Mouse (Mus musculus): ENCODE measurements around the gene Pipox. TPM values are rescaled to one million over a fixed set of nuclear protein-coding genes. Genes with fewer than 3 reads are reported as not detected.

The Pipox gene
- total RNA-seq, 1 experiment from 2014 or later, result 4.6 TPM

GRCm38 (mm10) chr11:77908468-77908867 is 14.6 kb upstream of the Pipox start:
- no peak for DNase-seq

GRCm38 (mm10) chr11:77906747-77907174 is 12.9 kb upstream of the Pipox start:
- DNase-seq, result no peak

- DNase-seq, result no peak
These were observed 12.3 kb upstream of the Pipox start for GRCm38 (mm10) chr11:77906097-77906687.

GRCm38 (mm10) chr11:77904707-77905106 is 10.8 kb upstream of the Pipox start:
- no peak for DNase-seq

GRCm38 (mm10) chr11:77903761-77904160 is 9.9 kb upstream of the Pipox start:
- DNase-seq, result no peak

GRCm38 (mm10) chr11:77901775-77902355 is 8.0 kb upstream of the Pipox start:
- DNase-seq, result no peak

- no peak for DNase-seq
These were observed 7.5 kb upstream of the Pipox start for GRCm38 (mm10) chr11:77901366-77901765.

GRCm38 (mm10) chr11:77900696-77901095 is 6.8 kb upstream of the Pipox start:
- no peak for DNase-seq

- no peak for DNase-seq
These were observed 6.3 kb upstream of the Pipox start for GRCm38 (mm10) chr11:77900187-77900586.

GRCm38 (mm10) chr11:77896820-77897805 is 3.2 kb upstream of the Pipox start:
- DNase-seq, result peak; percentile 28

- DNase-seq, result no peak
These were observed 2.6 kb upstream of the Pipox start for GRCm38 (mm10) chr11:77896480-77896819.

GRCm38 (mm10) chr11:77896011-77896410 is 2.1 kb upstream of the Pipox start:
- DNase-seq, result no peak

- no peak for DNase-seq
These were observed 1.1 kb upstream of the Pipox start for GRCm38 (mm10) chr11:77894967-77895366.

GRCm38 (mm10) chr11:77893283-77893682 is 613 bp downstream of the Pipox start:
- no peak for DNase-seq

- no peak for DNase-seq
These were observed 1.0 kb downstream of the Pipox start for GRCm38 (mm10) chr11:77892883-77893282.

- DNase-seq, result no peak
These were observed 3.1 kb downstream of the Pipox start for GRCm38 (mm10) chr11:77890648-77891258.

- no peak for DNase-seq
These were observed 4.4 kb downstream of the Pipox start for GRCm38 (mm10) chr11:77889484-77889883.

- no peak for DNase-seq
These were observed 5.0 kb downstream of the Pipox start for GRCm38 (mm10) chr11:77888846-77889245.

GRCm38 (mm10) chr11:77887373-77887960 is 6.4 kb downstream of the Pipox start:
- DNase-seq, result peak; percentile 25

- no peak for DNase-seq
These were observed 8.7 kb downstream of the Pipox start for GRCm38 (mm10) chr11:77885246-77885575.

GRCm38 (mm10) chr11:77884524-77885245 is 9.2 kb downstream of the Pipox start:
- DNase-seq, result no peak

- no peak for DNase-seq
These were observed 17.1 kb downstream of the Pipox start for GRCm38 (mm10) chr11:77876760-77877148.
